Mouse (Mus musculus) embryo, embryonic 10 days (tissue): ENCODE data around the gene Dnase1.
"Not testable (repeated sequence)": the region's sequence is repeated elsewhere in the genome, so short reads cannot be mapped to it uniquely, and the experiment has no call there.

ENCODE experiments used
- DNase-seq: peaks from one replicate; pipeline ENCODE4 v3.0.0-alpha.2; 2015; ENCODE audit warnings: low spot score

Gene Dnase1

GRCm38 (mm10) chr16:4045524-4045923 lies 8.8 kb downstream of the Dnase1 start:
- DNase-seq: no peak

GRCm38 (mm10) chr16:4052601-4053000 lies 15.9 kb downstream of the Dnase1 start:
- no peak for DNase-seq

GRCm38 (mm10) chr16:4053811-4054210 lies 17.1 kb downstream of the Dnase1 start:
- DNase-seq: no peak

- DNase-seq: no peak
Measured at GRCm38 (mm10) chr16:4064945-4065344, 28.2 kb downstream of the Dnase1 start.

- DNase-seq: peak; percentile 71
Measured at GRCm38 (mm10) chr16:4068588-4068987, 31.8 kb downstream of the Dnase1 start.

GRCm38 (mm10) chr16:4074297-4074696 lies 37.6 kb downstream of the Dnase1 start:
- DNase-seq: no peak

GRCm38 (mm10) chr16:4074836-4075235 lies 38.1 kb downstream of the Dnase1 start:
- DNase-seq: no peak

- DNase-seq: peak; percentile 93
Measured at GRCm38 (mm10) chr16:4077384-4078061, 40.8 kb downstream of the Dnase1 start, which contains the start of gene Trap1. Trap1 (minus strand) TSS chr16:4077827.

- DNase-seq: not testable (repeated sequence)
Measured at GRCm38 (mm10) chr16:4078302-4078701, 41.6 kb downstream of the Dnase1 start.

GRCm38 (mm10) chr16:4079656-4080055 lies 42.9 kb downstream of the Dnase1 start:
- no peak for DNase-seq

GRCm38 (mm10) chr16:4080419-4080818 lies 43.7 kb downstream of the Dnase1 start:
- not testable (repeated sequence) for DNase-seq

- DNase-seq: no peak
Measured at GRCm38 (mm10) chr16:4085051-4085450, 48.3 kb downstream of the Dnase1 start.

GRCm38 (mm10) chr16:4085851-4086387 lies 49.2 kb downstream of the Dnase1 start:
- DNase-seq: no peak

GRCm38 (mm10) chr16:4087214-4087913 lies 50.6 kb downstream of the Dnase1 start:
- no peak for DNase-seq
